Mouse (Mus musculus) midbrain, embryonic 14.5 days (tissue): Measurements from ENCODE around the gene Os9. TPM values are rescaled to one million over a fixed set of nuclear protein-coding genes. Genes with fewer than 3 reads are reported as not detected.
A peak's percentile ranks its signal among the peaks of the same experiment; 100 is the strongest.

ENCODE experiments used
- ATAC-seq: fragments of 200-750 bp; cut with Nextera tagmentation; 2 replicates; pipeline ENCODE4 v1.8.0; 2017; ENCODE audit warnings: moderate number of reproducible peaks, moderate library complexity; ENCODE audit not compliant: low FRiP score, low TSS enrichment
- DNase-seq: peaks from one replicate; pipeline ENCODE4 v3.0.0-alpha.2; 2015
- H3K27ac ChIP-seq: fragments of 300-500 bp; sonication (generic); replicated peaks from 2 replicates; pipeline ENCODE4 v1.5.1; 2014; ENCODE audit warnings: mild to moderate bottlenecking, low read depth, low read length, moderate library complexity
- H3K27me3 ChIP-seq: fragments of 300-500 bp; sonication (generic); 2 replicates; pipeline ENCODE4 v1.6.1; 2014; ENCODE audit warnings: low read length, control low read depth, mixed read lengths; ENCODE audit not compliant: control insufficient read depth, insufficient read depth
- H3K36me3 ChIP-seq: fragments of 300-500 bp; sonication (generic); 2 replicates; pipeline ENCODE4 v1.6.1; 2014; ENCODE audit warnings: low read length, control low read depth; ENCODE audit not compliant: control insufficient read depth, insufficient read depth
- H3K4me1 ChIP-seq: fragments of 300-500 bp; sonication (generic); 2 replicates; pipeline ENCODE4 v1.6.1; 2014; ENCODE audit warnings: mild to moderate bottlenecking, antibody characterized with exemption, low read length, control low read depth; ENCODE audit not compliant: control insufficient read depth, insufficient read depth
- H3K4me2 ChIP-seq: fragments of 300-500 bp; sonication (generic); 2 replicates; pipeline ENCODE4 v1.6.1; 2014; ENCODE audit warnings: mild to moderate bottlenecking, low read length, moderate library complexity
- H3K4me3 ChIP-seq: fragments of 300-500 bp; sonication (generic); replicated peaks from 2 replicates; pipeline ENCODE4 v1.5.1; 2014; ENCODE audit warnings: low read depth, low read length
- H3K9ac ChIP-seq: fragments of 300-500 bp; sonication (generic); replicated peaks from 2 replicates; pipeline ENCODE4 v1.6.1; 2014; ENCODE audit warnings: mild to moderate bottlenecking, low read length, moderate library complexity
- H3K9me3 ChIP-seq: fragments of 300-500 bp; sonication (generic); 2 replicates; pipeline ENCODE4 v1.6.1; 2016; ENCODE audit warnings: low read length, control low read depth, mixed read lengths; ENCODE audit not compliant: control insufficient read depth
- WGBS: fragments of 180-500 bp; shearing (Covaris S2); extraction: QIAGEN DNeasy Blood & Tissue Kit; methylation state at CpG from one replicate; pipeline ENCODE4 v1.1.7; 2014; 5-methylcytosine and 5-hydroxymethylcytosine counted together
- polyA plus RNA-seq: library from polyadenylated mRNA; unstranded; fragments of >200 nt; fragmentation: Nextera tagmentation; extraction: Ambion mirVana; gene quantifications from 2 replicates; pipeline ENCODE4 v1.2.1, GENCODE M21; 2014

Gene Os9
- polyA plus RNA-seq, 1 experiment from 2014 or later: 82.1 TPM

DNA sequence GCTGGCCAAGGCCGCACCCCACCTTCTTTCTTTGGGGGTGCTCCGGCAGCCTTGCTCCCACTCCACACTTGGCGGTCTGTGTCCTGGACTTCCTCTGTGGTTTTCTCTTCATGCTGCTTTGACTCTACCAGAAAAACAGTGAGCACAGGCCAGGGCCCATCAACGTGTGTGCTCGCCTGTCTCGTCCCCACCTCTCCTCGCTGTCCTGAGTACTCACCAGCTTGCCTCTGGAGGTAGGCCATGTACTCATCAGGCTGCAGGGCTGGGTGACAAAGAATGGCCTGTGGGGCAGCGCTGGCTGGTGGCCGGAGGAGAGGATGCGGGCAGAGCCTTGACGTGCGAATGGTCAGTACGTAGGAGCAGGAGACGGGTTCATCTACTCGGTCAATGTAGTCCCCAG lies 21.1 kb downstream of the Os9 start:
- Histone ChIP-seq H3K4me2 (no peak overlapping the region), H3K27me3 (no peaks in the 10 kb centered on the region), H3K36me3 (peaks cover 71% of the 10 kb centered on the region), H3K9ac (no peak overlapping the region), H3K27ac (no peak overlapping the region), H3K4me1 (no peaks in the 10 kb centered on the region), H3K4me3 (no peak overlapping the region), H3K9me3 (no peaks in the 10 kb centered on the region)
- 94% methylated on average over 15 of the region's 15 CpGs for WGBS
- ATAC-seq (no peak), DNase-seq (no peak)

DNA sequence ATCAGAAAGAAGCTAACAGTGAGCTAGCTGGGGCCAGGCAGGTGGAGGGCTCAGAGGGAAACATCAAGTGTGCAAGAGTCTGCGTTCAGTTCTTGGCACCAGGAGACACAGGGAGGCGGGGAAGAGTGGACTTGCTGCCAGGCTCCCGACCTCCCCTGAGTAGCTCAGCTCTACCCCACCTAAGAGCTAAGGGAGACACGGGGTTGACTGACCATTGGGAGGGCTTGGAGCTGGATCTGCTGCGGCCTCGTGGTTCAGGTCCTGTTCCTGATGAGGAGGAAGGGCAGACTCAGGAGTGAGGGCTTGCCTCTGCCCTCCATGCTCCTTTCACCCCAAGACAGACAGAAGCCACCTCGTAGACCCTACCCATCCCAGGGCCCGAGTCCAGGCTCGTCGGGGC lies 21.7 kb downstream of the Os9 start:
- 87% methylated on average over 10 of the region's 10 CpGs for WGBS
- no peak for ATAC-seq
- H3K27ac ChIP-seq: no peak overlapping the region
- H3K27me3 ChIP-seq: no peaks in the 10 kb centered on the region
- H3K4me1 ChIP-seq: no peaks in the 10 kb centered on the region
- DNase-seq: no peak
- H3K9me3 ChIP-seq: no peaks in the 10 kb centered on the region
- H3K9ac ChIP-seq: no peak overlapping the region
- H3K4me2 ChIP-seq: no peak overlapping the region
- peaks cover 74% of the 10 kb centered on the region for H3K36me3 ChIP-seq
- no peak overlapping the region for H3K4me3 ChIP-seq

DNA sequence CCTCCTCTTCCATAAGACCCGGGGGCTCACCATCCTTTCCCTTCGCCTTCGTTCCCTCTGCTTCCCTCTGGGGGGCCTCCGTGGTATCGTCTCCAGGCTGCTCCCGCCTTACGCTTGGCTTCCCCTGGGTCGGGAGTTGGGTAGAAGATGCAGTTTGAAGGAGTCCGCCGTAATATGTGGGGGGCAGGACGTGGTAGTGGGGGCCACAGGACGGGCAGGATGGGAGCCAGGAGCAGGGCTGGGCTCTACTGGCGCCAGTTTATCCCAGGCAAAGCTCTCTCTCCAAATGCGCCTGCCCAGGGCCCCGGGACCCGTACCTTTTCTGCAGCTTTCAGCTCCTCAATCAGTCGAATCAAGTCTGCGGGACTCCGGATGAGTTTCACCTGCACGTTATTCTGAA lies 22.4 kb downstream of the Os9 start:
- no peak for DNase-seq
- no peak for ATAC-seq
- H3K27me3 ChIP-seq: no peaks in the 10 kb centered on the region
- H3K27ac ChIP-seq: no peak overlapping the region
- peaks cover 75% of the 10 kb centered on the region for H3K36me3 ChIP-seq
- no peaks in the 10 kb centered on the region for H3K4me1 ChIP-seq
- no peak overlapping the region for H3K4me2 ChIP-seq
- no peaks in the 10 kb centered on the region for H3K9me3 ChIP-seq
- no peak overlapping the region for H3K9ac ChIP-seq
- 81% methylated on average over 20 of the region's 20 CpGs for WGBS
- no peak overlapping the region for H3K4me3 ChIP-seq

DNA sequence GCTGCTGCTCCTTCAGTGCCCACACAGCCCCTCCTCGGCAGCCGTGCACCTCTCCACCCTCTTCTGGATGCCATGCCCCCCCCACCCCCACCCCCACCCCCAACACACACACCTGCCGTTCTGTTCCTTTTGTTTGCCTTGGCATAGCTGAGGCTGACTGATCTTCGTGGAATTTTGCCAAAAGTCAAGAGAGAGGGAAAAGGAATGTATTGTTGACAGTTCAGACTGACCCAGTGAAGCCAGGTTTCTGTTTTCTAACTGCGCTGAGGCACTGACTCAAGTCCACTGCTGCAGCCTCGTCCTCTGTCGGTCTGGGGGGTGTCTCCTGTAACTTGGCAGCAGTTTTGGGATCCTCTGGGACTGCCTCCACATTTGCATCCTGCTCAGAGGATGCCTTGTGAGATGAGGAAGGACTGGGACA lies 26.5 kb downstream of the Os9 start:
- DNase-seq (peak; percentile 53), ATAC-seq (no peak)
- no peak overlapping the region for H3K9ac ChIP-seq
- H3K27ac ChIP-seq: 0 out of 2 replicates have a peak overlapping the region, but pooled peaks have one; percentile 33
- peaks cover 33% of the 10 kb centered on the region for H3K27me3 ChIP-seq
- 47% methylated on average over 7 of the region's 7 CpGs for WGBS
- H3K36me3 ChIP-seq: peaks cover 82% of the 10 kb centered on the region
- H3K9me3 ChIP-seq: no peaks in the 10 kb centered on the region
- 0 out of 2 replicates have a peak, but pooled peaks cover 9% of the 10 kb centered on the region for H3K4me1 ChIP-seq
- no peak overlapping the region for H3K4me2 ChIP-seq
- no peak overlapping the region for H3K4me3 ChIP-seq

DNA sequence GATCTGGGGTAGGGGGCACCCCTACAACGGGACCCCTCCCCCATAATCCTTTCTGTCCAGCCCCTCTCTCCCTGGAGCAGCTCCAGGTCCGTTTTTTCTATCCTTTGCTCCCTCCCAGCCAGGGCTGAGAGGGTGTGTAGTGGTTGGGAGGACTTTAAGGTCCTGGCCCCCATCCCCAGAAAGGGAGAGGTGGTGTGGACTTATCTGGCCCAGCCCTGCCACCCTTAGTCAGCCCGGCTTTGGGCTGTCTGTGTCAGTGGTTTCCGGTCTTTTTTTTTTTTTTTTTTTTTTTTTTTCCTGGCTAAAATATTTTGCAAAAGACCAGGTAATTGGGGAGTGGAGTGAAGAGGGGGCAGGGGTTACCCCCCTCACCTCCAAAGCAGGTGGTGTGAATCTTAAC lies 28.2 kb downstream of the Os9 start:
- Histone ChIP-seq H3K9ac (no peak overlapping the region), H3K4me2 (no peak overlapping the region), H3K27me3 (peaks cover 42% of the 10 kb centered on the region), H3K27ac (no peak overlapping the region), H3K9me3 (no peaks in the 10 kb centered on the region), H3K36me3 (peaks cover 80% of the 10 kb centered on the region), H3K4me1 (0 out of 2 replicates have a peak, but pooled peaks cover 9% of the 10 kb centered on the region), H3K4me3 (no peak overlapping the region)
- ATAC-seq: no peak
- DNase-seq: no peak
- 54% methylated on average over 4 of the region's 4 CpGs for WGBS

DNA sequence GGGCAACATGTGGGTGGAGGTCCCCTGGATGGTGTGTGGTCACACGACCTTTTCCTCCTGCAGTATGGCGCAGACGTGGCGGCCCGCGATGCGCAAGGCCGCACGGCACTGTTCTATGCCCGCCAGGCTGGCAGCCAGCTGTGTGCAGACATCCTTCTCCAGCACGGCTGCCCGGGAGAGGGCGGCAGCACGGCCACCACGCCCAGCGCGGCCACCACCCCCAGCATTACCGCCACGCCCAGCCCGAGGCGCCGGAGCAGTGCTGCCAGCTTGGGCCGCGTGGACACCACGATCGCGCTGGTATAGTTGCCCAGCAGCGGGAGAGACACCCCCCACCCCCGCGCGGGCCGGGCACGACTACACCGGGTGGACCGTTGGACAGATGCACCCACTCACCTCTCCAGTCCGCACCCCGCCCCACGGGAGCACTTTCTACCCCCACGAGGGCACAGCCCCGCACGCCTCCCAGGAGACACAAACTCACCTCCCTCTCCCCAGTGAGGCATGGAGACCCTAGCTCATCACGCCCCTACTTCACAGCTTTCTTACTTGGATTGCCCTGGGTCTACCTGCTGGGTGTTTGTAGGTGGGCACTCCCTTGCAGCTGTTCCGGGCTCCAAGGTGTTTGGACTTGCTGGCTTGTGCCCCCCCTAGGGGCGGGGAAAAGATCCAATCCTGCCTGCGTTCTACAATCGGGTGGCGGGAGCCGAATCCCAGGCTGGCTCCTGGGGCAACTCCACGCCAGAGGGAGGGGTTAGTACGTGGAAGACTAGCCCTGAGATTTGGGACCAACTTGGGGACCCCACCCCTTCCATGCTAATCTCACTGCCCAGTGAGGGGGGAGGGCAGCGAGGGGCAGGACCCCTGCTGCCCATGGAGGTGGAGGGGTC lies 29.2 kb downstream of the Os9 start:
- DNase-seq (peak; percentile 58), ATAC-seq (peak; percentile 29; the same call in 1 of the 2 replicates)
- peak overlapping the region; percentile 19; the same call in 1 of the 2 replicates for H3K4me3 ChIP-seq
- peak overlapping the region; percentile 42 for H3K4me2 ChIP-seq
- no peaks in the 10 kb centered on the region for H3K9me3 ChIP-seq
- peaks cover 46% of the 10 kb centered on the region for H3K27me3 ChIP-seq
- peaks cover 80% of the 10 kb centered on the region for H3K36me3 ChIP-seq
- 0 out of 2 replicates have a peak, but pooled peaks cover 9% of the 10 kb centered on the region for H3K4me1 ChIP-seq
- H3K27ac ChIP-seq: no peak overlapping the region
- H3K9ac ChIP-seq: peak overlapping the region; percentile 14; the same call in 1 of the 2 replicates
- WGBS: 10% methylated on average over 51 of the region's 51 CpGs

DNA sequence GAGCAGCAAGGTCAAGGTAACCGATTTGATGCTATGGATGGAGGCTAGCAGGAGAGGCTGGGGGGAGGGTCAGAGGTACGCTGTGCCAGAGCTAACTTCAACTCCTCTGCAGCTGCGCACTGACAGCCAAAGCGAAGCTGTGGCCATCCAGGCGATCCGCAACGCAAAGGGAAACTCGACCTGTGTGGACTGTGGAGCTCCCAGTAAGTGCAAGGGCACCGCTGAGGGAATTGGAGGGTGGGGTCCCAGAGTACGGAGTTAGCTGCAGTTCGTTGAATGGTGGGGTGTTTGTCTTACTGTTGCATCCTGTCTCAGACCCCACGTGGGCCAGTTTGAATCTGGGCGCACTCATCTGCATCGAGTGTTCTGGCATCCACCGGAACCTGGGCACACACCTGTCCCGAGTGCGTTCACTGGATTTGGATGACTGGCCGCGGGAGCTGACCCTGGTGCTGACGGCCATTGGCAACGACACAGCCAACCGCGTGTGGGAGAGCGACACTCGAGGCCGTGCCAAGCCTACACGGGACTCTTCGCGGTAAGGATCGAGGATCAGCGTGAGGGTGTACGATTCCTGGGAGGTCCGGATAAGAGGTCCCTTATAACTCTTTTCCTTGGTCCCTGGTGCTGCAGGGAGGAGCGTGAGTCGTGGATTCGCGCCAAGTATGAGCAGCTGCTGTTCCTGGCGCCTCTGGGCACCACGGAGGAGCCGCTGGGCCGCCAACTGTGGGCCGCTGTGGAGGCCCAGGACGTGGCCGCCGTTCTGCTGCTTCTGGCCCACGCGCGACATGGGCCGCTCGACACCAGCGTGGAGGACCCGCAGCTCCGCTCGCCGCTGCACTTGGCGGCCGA lies 30.1 kb downstream of the Os9 start:
- peaks cover 70% of the 10 kb centered on the region for H3K36me3 ChIP-seq
- H3K4me2 ChIP-seq: peak overlapping the region; percentile 42
- peaks cover 46% of the 10 kb centered on the region for H3K27me3 ChIP-seq
- DNase-seq (peak; percentile 63), ATAC-seq (no peak)
- H3K9me3 ChIP-seq: no peaks in the 10 kb centered on the region
- WGBS: 9% methylated on average over 57 of the region's 57 CpGs
- no peak overlapping the region for H3K27ac ChIP-seq
- H3K4me1 ChIP-seq: 0 out of 2 replicates have a peak, but pooled peaks cover 9% of the 10 kb centered on the region
- peak overlapping the region; percentile 14; the same call in 1 of the 2 replicates for H3K9ac ChIP-seq
- H3K4me3 ChIP-seq: peak overlapping the region; percentile 19; the same call in 1 of the 2 replicates

DNA sequence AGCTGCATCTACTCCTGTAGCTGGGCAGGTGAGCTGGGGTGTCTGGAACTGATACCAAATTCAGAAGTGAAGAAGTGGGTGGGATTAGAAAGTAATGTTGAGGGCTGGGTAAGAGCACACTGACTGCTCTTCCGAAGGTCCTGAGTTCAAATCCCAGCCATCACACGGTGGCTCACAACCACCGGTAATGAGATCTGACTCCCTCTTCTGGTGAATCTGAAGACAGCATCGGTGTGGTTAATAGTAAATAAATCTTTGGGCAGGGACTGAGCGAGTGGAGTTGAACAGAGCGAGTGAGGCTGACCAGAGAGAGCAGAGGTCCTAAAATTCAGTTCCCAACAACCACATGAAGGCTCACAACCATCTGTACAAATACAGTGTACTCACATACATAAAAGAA lies 35.3 kb downstream of the Os9 start:
- 70% methylated on average over 6 of the region's 6 CpGs for WGBS
- no peak for ATAC-seq
- Histone ChIP-seq H3K27me3 (peaks cover 26% of the 10 kb centered on the region), H3K9me3 (no peaks in the 10 kb centered on the region), H3K36me3 (peaks cover 61% of the 10 kb centered on the region), H3K4me2 (no peak overlapping the region), H3K4me3 (no peak overlapping the region), H3K27ac (no peak overlapping the region), H3K4me1 (peaks cover 22% of the 10 kb centered on the region), H3K9ac (no peak overlapping the region)
- DNase-seq: no peak
